Mouse (Mus musculus) spleen, postnatal 4 days (tissue): ENCODE results near the gene Gm21731.
"Not testable (repeated sequence)": the region's sequence is repeated elsewhere in the genome, so short reads cannot be mapped to it uniquely, and the experiment has no call there.

Experiments used
- DNase-seq, 2 experiments: peaks; one replicate each; pipeline ENCODE4 v3.0.0; 2022; ENCODE audit warnings: low spot score in 2 of 2

Gene Gm21731

GRCm38 (mm10) chr13:120238811-120239210 is at the start of gene Gm21731:
Gm21731 (plus strand) TSS chr13:120239111.
- not testable (repeated sequence) for DNase-seq

- not testable (repeated sequence) for DNase-seq
These were observed 42.6 kb upstream of the Gm21731 start for GRCm38 (mm10) chr13:120196189-120196821.

GRCm38 (mm10) chr13:120215847-120216246 is 23.1 kb upstream of the Gm21731 start, which contains the start of gene Gm21762:
Gm21762 (minus strand) TSS chr13:120215947.
- not testable (repeated sequence) for DNase-seq

GRCm38 (mm10) chr13:120220922-120221321 is 18.0 kb upstream of the Gm21731 start:
- DNase-seq = not testable (repeated sequence)

- DNase-seq = not testable (repeated sequence)
These were observed 15.8 kb upstream of the Gm21731 start for GRCm38 (mm10) chr13:120223012-120223659.

GRCm38 (mm10) chr13:120231798-120232197 is 7.1 kb upstream of the Gm21731 start:
- DNase-seq = not testable (repeated sequence)

GRCm38 (mm10) chr13:120232447-120233049 is 6.4 kb upstream of the Gm21731 start:
- not testable (repeated sequence) for DNase-seq

GRCm38 (mm10) chr13:120251208-120251924 is 12.5 kb downstream of the Gm21731 start:
- DNase-seq = not testable (repeated sequence)

GRCm38 (mm10) chr13:120258817-120259658 is 20.1 kb downstream of the Gm21731 start:
- DNase-seq = not testable (repeated sequence)

- DNase-seq = not testable (repeated sequence)
These were observed 20.8 kb downstream of the Gm21731 start for GRCm38 (mm10) chr13:120259718-120260117.

- not testable (repeated sequence) for DNase-seq
These were observed 24.0 kb downstream of the Gm21731 start, which contains the start of gene AF067061 for GRCm38 (mm10) chr13:120262870-120263269. AF067061 (plus strand) TSS chr13:120263114.

GRCm38 (mm10) chr13:120277837-120278236 is 38.9 kb downstream of the Gm21731 start:
- DNase-seq = not testable (repeated sequence)

- DNase-seq = no peak
These were observed 39.9 kb downstream of the Gm21731 start for GRCm38 (mm10) chr13:120278784-120279183.
